Mouse (Mus musculus): ENCODE measurements at regions not wholly inside any gene's neighbourhood (a gene's known extent, or its start where the extent isn't known, plus 50 kb on each side); places are given as distances from the start of the nearest gene placed in this dataset.

- ChIA-PET POLR2A (no interaction called here), CTCF (no interaction called here)
Observed at GRCm38 (mm10) chr1:143946933-143947332, 57.0 kb downstream of the Rgs2 start.

- CTCF ChIA-PET, result no interaction called here
- POLR2A ChIA-PET, result no interaction called here
Observed at GRCm38 (mm10) chr1:143941465-143941864, 62.5 kb downstream of the Rgs2 start.

GRCm38 (mm10) chr1:143939511-143939910 lies 64.5 kb downstream of the Rgs2 start:
- ChIA-PET CTCF (no interaction called here), POLR2A (no interaction called here)

GRCm38 (mm10) chr1:143938569-143938968 lies 65.4 kb downstream of the Rgs2 start:
- POLR2A ChIA-PET, result no interaction called here
- CTCF ChIA-PET, result no interaction called here

GRCm38 (mm10) chr1:143930798-143931197 lies 73.2 kb downstream of the Rgs2 start:
- CTCF ChIA-PET, result no interaction called here
- POLR2A ChIA-PET, result no interaction called here

- CTCF ChIA-PET, result no interaction called here
- POLR2A ChIA-PET, result no interaction called here
Observed at GRCm38 (mm10) chr1:143929567-143930165, 74.3 kb downstream of the Rgs2 start.

GRCm38 (mm10) chr1:143922499-143922898 lies 81.5 kb downstream of the Rgs2 start:
- CTCF ChIA-PET, result no interaction called here
- POLR2A ChIA-PET, result no interaction called here

GRCm38 (mm10) chr1:143920256-143920655 lies 83.7 kb downstream of the Rgs2 start:
- CTCF ChIA-PET, result no interaction called here

GRCm38 (mm10) chr1:143918949-143919348 lies 85.0 kb downstream of the Rgs2 start:
- POLR2A ChIA-PET, result interaction anchor here in 1 of 4 experiments (1.1 kb wide), 1 partner anchor 18 kb away, joined by 3 read pairs; no protein-coding TSS in a partner anchor
- CTCF ChIA-PET, result no interaction called here

More at GRCm38 (mm10) chr1:143920256-143920655, 83.7 kb downstream of the Rgs2 start:
- POLR2A ChIA-PET, result no interaction called here

- CTCF ChIA-PET, result no interaction called here
- POLR2A ChIA-PET, result no interaction called here
Observed at GRCm38 (mm10) chr1:143918146-143918774, 85.7 kb downstream of the Rgs2 start.

GRCm38 (mm10) chr1:143917623-143918022 lies 86.3 kb downstream of the Rgs2 start:
- POLR2A ChIA-PET, result interaction anchor here in 1 of 4 experiments (0.6 kb wide), 1 partner anchor 11 kb away, joined by 3 read pairs; no protein-coding TSS in a partner anchor
- CTCF ChIA-PET, result no interaction called here

GRCm38 (mm10) chr1:143916587-143916986 lies 87.4 kb downstream of the Rgs2 start:
- CTCF ChIA-PET, result no interaction called here

GRCm38 (mm10) chr1:143912586-143912985 lies 91.4 kb downstream of the Rgs2 start:
- CTCF ChIA-PET, result no interaction called here
- POLR2A ChIA-PET, result no interaction called here

More at GRCm38 (mm10) chr1:143916587-143916986, 87.4 kb downstream of the Rgs2 start:
- POLR2A ChIA-PET, result no interaction called here

- POLR2A ChIA-PET, result no interaction called here
- CTCF ChIA-PET, result no interaction called here
Observed at GRCm38 (mm10) chr1:143911230-143911629, 92.7 kb downstream of the Rgs2 start.

GRCm38 (mm10) chr1:143910530-143910929 lies 93.4 kb downstream of the Rgs2 start:
- ChIA-PET POLR2A (interaction anchor here in 1 of 4 experiments (0.7 kb wide), 1 partner anchor 50 kb away, joined by 4 read pairs; no protein-coding TSS in a partner anchor), CTCF (no interaction called here)

GRCm38 (mm10) chr1:143907312-143907711 lies 96.6 kb downstream of the Rgs2 start:
- CTCF ChIA-PET, result no interaction called here
- POLR2A ChIA-PET, result interaction anchor here in 1 of 4 experiments (1.5 kb wide), 1 partner anchor 10 kb away, joined by 3 read pairs; no protein-coding TSS in a partner anchor

GRCm38 (mm10) chr1:143906881-143907280 lies 97.1 kb downstream of the Rgs2 start:
- ChIA-PET POLR2A (interaction anchor here in 1 of 4 experiments (1.5 kb wide), 1 partner anchor 11 kb away, joined by 3 read pairs; no protein-coding TSS in a partner anchor), CTCF (no interaction called here)

GRCm38 (mm10) chr1:143903985-143904384 lies 100.0 kb downstream of the Rgs2 start:
- ChIA-PET POLR2A (no interaction called here), CTCF (interaction anchor here in 1 of 4 experiments (1.2 kb wide), 1 partner anchor 90 kb away, joined by 3 read pairs; no protein-coding TSS in a partner anchor)

- POLR2A ChIA-PET, result no interaction called here
- CTCF ChIA-PET, result interaction anchor here in 1 of 4 experiments (1.2 kb wide), 1 partner anchor 89 kb away, joined by 3 read pairs; no protein-coding TSS in a partner anchor
Observed at GRCm38 (mm10) chr1:143903234-143903633, 100.7 kb downstream of the Rgs2 start.

- ChIA-PET POLR2A (no interaction called here), CTCF (no interaction called here)
Observed at GRCm38 (mm10) chr1:143901127-143901920, 102.6 kb downstream of the Rgs2 start.

GRCm38 (mm10) chr1:143888510-143888909 lies 111.4 kb downstream of the Uchl5 start:
- ChIA-PET POLR2A (no interaction called here), CTCF (no interaction called here)

Data from embryonic stem cell, embryonic (primary cell).